Mouse (Mus musculus) liver, embryonic 11.5 days (tissue): Measurements from ENCODE around the gene Aebp2. TPM values are rescaled to one million over a fixed set of nuclear protein-coding genes. Genes with fewer than 3 reads are reported as not detected.
"Not testable (repeated sequence)": the region's sequence is repeated elsewhere in the genome, so short reads cannot be mapped to it uniquely, and the experiment has no call there.

ENCODE experiments used
- ATAC-seq: fragments of 200-750 bp; cut with Nextera tagmentation; replicated peaks from 2 replicates; pipeline ENCODE4 v1.8.0; 2017; ENCODE audit warnings: moderate number of reproducible peaks, mild to moderate bottlenecking, moderate TSS enrichment, moderate library complexity; ENCODE audit not compliant: low FRiP score
- DNase-seq: peaks from one replicate; pipeline ENCODE4 v3.0.0-alpha.2; 2017; ENCODE audit warnings: low spot score
- H3K27ac ChIP-seq: fragments of 300-500 bp; sonication (generic); 2 replicates; pipeline ENCODE4 v1.5.1; 2014; ENCODE audit warnings: mild to moderate bottlenecking, low read depth, low read length, control low read depth
- H3K27me3 ChIP-seq: fragments of 300-500 bp; sonication (generic); replicated peaks from 2 replicates; pipeline ENCODE4 v1.6.1; 2014; ENCODE audit warnings: low read length, mixed read lengths; ENCODE audit not compliant: control insufficient read depth, insufficient read depth
- H3K36me3 ChIP-seq: fragments of 300-500 bp; sonication (generic); 2 replicates; pipeline ENCODE4 v1.6.1; 2014; ENCODE audit warnings: mild to moderate bottlenecking, low read length, moderate library complexity, mixed read lengths; ENCODE audit not compliant: control insufficient read depth, insufficient read depth
- H3K4me1 ChIP-seq: fragments of 300-500 bp; sonication (generic); replicated peaks from 2 replicates; pipeline ENCODE4 v1.6.1; 2014; ENCODE audit warnings: low read length, mixed read lengths; ENCODE audit not compliant: control insufficient read depth, insufficient read depth
- H3K4me2 ChIP-seq: fragments of 300-500 bp; sonication (generic); 2 replicates; pipeline ENCODE4 v1.6.1; 2014; ENCODE audit warnings: mild to moderate bottlenecking, control low read depth, moderate library complexity
- H3K4me3 ChIP-seq: fragments of 300-500 bp; sonication (generic); 2 replicates; pipeline ENCODE4 v1.5.1; 2014; ENCODE audit warnings: low read depth, low read length, control low read depth
- H3K9ac ChIP-seq: fragments of 300-500 bp; sonication (generic); 2 replicates; pipeline ENCODE4 v1.6.1; 2014; ENCODE audit warnings: low read depth, low read length, control low read depth
- H3K9me3 ChIP-seq: fragments of 300-500 bp; sonication (generic); 2 replicates; pipeline ENCODE4 v1.6.1; 2016; ENCODE audit warnings: low read length, inconsistent platforms, mixed read lengths; ENCODE audit not compliant: control insufficient read depth
- WGBS: fragments of 180-500 bp; shearing (Covaris S2); extraction: QIAGEN DNeasy Blood & Tissue Kit; methylation state at CpG from one replicate; pipeline ENCODE4 v1.1.7; 2014; 5-methylcytosine and 5-hydroxymethylcytosine counted together
- polyA plus RNA-seq: library from polyadenylated mRNA; unstranded; fragments of >200 nt; fragmentation: Nextera tagmentation; extraction: Ambion mirVana; gene quantifications from 2 replicates; pipeline ENCODE4 v1.2.1, GENCODE M21; 2014

The Aebp2 gene
- polyA plus RNA-seq, 1 experiment from 2014 or later: 10.5 TPM

DNA sequence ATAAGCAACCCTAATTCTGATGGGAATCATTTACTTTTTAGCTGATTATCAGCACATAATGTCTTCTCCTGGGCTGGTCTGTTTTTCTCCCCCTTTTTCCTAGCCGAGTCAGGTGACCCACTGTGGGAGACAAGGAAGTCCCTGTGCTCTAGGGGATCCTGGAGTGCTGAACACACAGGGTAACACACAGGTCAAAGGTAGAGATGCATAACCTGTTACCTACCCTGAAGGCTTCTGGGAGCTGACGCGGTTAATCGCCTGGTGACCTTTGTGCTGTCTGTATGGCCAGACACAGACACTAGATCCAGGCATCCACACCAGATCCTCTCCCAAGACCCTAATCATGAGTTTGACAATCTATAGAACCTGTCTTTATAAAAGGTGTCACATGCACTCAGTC is 21.3 kb upstream of the Aebp2 start:
- Histone ChIP-seq H3K4me3 (no peak overlapping the region), H3K36me3 (no peaks in the 10 kb centered on the region), H3K9ac (no peak overlapping the region), H3K27me3 (no peaks in the 10 kb centered on the region), H3K4me1 (no peaks in the 10 kb centered on the region), H3K9me3 (no peaks in the 10 kb centered on the region), H3K27ac (no peak overlapping the region), H3K4me2 (no peak overlapping the region)
- 83% methylated on average over 4 of the region's 4 CpGs for WGBS
- DNase-seq: no peak
- peak; percentile 37; the same call in 1 of the 2 replicates for ATAC-seq

DNA sequence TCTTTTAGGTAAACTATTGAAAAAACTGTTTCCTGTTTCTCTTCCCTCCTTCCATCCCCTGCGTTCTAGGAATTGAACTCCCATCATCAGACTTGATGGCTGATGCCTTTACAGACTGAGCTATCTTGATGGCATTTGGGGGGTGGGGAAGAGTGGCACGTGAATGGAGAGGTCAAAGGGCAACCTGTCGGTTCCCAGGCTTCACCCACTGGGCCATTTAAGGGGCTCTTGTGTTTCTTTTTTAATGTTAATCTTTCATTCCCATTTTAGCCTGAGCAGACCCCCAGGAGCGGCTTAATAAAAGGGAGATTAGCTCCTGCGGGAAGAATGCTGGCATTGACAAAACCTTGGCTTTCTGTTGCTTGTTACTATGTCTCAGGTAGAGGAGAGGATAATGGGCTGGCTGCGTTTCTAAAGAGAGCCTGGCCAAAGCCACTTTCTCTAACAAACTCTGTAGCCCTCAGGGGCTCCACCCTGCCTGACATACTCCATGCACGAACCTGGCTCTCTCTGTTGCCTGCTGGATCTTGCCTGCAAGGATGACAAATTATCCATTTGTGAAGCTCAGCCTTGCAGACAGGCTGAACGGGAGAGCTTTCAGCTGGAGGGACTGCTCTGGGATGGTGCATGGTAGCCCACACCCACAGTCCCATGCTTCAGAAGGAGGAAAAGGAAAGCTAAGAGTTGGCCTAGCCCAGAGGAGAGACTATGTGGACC is 19.1 kb upstream of the Aebp2 start:
- no peaks in the 10 kb centered on the region for H3K27me3 ChIP-seq
- 41% methylated on average over 8 of the region's 8 CpGs for WGBS
- H3K36me3 ChIP-seq: no peaks in the 10 kb centered on the region
- no peak overlapping the region for H3K9ac ChIP-seq
- no peak overlapping the region for H3K4me2 ChIP-seq
- no peak overlapping the region for H3K27ac ChIP-seq
- no peaks in the 10 kb centered on the region for H3K9me3 ChIP-seq
- no peak overlapping the region for H3K4me3 ChIP-seq
- ATAC-seq (0 out of 2 replicates have a peak, but pooled peaks have one; percentile 11), DNase-seq (no peak)
- H3K4me1 ChIP-seq: no peaks in the 10 kb centered on the region

DNA sequence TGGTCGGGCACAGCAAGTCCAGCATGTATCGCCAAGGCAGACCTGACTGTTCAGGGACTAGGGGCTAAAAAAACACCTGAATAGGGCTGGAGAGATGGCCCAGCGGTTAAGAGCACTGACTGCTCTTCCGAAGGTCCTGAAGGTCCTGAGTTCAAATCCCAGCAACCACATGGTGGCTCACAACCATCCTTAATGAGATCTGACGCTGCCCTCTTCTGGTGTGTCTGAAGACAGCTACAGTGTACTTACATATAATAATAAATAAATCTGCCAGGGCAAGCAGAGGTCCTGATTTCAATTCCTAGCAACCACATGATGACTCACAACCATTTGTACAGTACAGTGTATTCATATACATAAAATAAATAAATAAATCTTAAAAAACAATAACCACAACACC is 17.3 kb upstream of the Aebp2 start:
- not testable (repeated sequence) for H3K4me2 ChIP-seq, H3K36me3 ChIP-seq, DNase-seq, H3K27me3 ChIP-seq, H3K9me3 ChIP-seq, ATAC-seq, H3K4me3 ChIP-seq, H3K9ac ChIP-seq, H3K27ac ChIP-seq, H3K4me1 ChIP-seq
- 89% methylated on average over 5 of the region's 5 CpGs for WGBS

DNA sequence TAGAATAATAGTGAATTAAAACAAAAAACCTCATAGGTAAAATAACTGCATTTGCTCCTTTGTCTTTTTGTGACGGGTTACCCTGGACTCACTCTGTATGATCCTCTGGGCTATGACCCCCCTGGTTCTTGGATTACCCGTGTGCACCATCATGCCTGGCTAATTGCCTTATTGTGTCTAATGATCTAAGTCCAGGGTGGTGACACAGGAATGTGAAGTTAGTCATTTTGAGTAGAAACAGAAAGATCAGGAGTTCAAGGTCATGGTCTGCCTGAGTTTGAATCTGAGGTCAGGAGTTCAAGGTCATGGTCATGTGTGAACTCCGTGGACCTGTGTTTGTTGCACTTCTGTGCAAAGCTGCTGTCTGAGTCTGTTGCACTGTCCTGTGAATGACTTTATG is 16.7 kb upstream of the Aebp2 start:
- 75% methylated on average over 3 of the region's 3 CpGs for WGBS
- no peak for DNase-seq
- no peaks in the 10 kb centered on the region for H3K4me1 ChIP-seq
- ATAC-seq: no peak
- H3K4me2 ChIP-seq: no peak overlapping the region
- no peak overlapping the region for H3K9ac ChIP-seq
- H3K4me3 ChIP-seq: no peak overlapping the region
- no peak overlapping the region for H3K27ac ChIP-seq
- H3K36me3 ChIP-seq: no peaks in the 10 kb centered on the region
- no peaks in the 10 kb centered on the region for H3K9me3 ChIP-seq
- no peaks in the 10 kb centered on the region for H3K27me3 ChIP-seq

DNA sequence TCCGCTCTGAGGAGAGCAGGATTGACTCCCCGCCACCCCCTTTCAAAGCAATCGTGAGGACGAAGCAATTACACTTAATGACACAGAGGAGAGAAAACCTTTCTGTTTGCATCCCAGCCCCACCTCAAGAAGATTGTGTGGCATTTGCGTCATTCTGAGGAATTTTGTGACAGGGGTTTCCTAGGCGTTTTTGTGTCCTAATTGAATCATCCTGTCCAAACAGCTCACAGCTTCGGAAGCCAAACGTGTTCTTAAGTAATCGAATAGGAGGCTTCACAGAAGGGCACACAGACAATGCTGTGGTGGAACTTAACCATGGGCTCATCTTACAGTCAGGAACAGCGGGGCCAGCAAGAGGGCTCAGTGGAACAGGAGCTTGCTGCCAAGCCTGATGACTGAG is 15.9 kb upstream of the Aebp2 start:
- Histone ChIP-seq H3K27me3 (no peaks in the 10 kb centered on the region), H3K9me3 (no peaks in the 10 kb centered on the region), H3K4me3 (no peak overlapping the region), H3K4me1 (no peaks in the 10 kb centered on the region), H3K9ac (no peak overlapping the region), H3K4me2 (no peak overlapping the region), H3K36me3 (no peaks in the 10 kb centered on the region), H3K27ac (no peak overlapping the region)
- 80% methylated on average over 10 of the region's 10 CpGs for WGBS
- no peak for ATAC-seq
- DNase-seq: no peak

DNA sequence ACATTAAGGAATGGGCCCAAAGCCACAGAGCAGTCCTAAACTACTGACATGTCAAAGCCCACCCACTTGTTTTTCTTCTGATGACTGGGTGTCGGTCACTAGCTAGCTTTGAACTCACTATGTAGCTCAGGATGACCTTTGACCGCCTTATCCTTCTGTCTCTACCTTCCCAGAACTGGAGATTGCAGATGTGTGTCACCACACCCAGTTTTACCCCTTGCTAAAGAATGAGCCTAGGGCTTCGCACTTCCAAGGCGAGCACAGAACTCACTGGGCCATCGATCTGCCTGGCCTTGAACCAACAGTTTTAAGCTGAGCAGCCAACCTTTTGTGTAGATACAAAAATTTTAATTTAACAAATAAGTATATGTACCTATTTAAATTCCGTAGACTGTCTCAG is 13.8 kb upstream of the Aebp2 start:
- ATAC-seq: no peak
- 89% methylated on average over 6 of the region's 6 CpGs for WGBS

DNA sequence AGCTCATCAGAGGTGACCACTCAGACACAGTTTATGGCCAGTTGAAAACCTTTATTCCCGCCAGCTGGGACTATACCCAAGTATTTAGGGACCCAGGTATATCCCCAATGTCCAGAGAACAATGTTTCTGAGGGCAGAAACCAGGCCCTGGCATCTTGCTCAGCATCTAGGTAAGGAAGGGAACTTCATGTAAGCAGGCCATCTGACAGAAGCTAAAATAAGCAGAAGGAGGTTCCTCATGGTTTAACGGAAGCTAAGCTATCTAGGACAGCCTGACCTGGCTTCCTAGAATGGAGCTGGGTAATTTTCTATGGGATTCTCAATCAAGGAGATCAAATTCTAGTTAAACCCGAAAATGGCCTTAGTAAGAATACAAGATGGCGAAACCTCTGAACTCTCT is 12.9 kb upstream of the Aebp2 start:
- Histone ChIP-seq H3K9ac (no peak overlapping the region), H3K27me3 (no peaks in the 10 kb centered on the region), H3K9me3 (no peaks in the 10 kb centered on the region), H3K4me3 (no peak overlapping the region), H3K36me3 (no peaks in the 10 kb centered on the region), H3K27ac (no peak overlapping the region), H3K4me1 (no peaks in the 10 kb centered on the region), H3K4me2 (no peak overlapping the region)
- ATAC-seq: no peak
- WGBS: 69% methylated on average over 4 of the region's 4 CpGs
- DNase-seq: no peak

More for the DNA sequence above, 13.8 kb upstream of the Aebp2 start:
- no peak overlapping the region for H3K4me2 ChIP-seq
- H3K36me3 ChIP-seq: no peaks in the 10 kb centered on the region
- no peaks in the 10 kb centered on the region for H3K27me3 ChIP-seq
- DNase-seq: no peak
- H3K9ac ChIP-seq: no peak overlapping the region
- no peaks in the 10 kb centered on the region for H3K4me1 ChIP-seq
- H3K9me3 ChIP-seq: no peaks in the 10 kb centered on the region
- no peak overlapping the region for H3K27ac ChIP-seq
- H3K4me3 ChIP-seq: no peak overlapping the region

DNA sequence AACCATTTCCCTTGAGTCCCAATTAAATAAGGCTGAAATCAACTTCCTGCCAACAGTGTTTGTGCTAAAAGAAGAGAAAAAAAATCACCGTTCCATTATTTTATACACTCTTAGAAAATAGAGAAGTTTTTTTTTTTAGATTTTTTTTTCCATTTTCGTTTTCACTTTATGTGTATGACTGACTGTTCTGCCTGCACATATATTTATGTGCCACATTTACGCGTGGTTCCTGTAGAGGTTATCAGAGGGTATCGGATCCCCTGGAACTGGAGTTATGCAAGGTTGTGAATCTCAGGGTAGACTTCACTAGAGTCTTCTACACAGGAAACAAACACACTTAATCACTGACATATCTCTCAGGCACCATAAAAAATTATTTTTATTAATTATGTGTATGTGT is 12.3 kb upstream of the Aebp2 start:
- H3K36me3 ChIP-seq: no peaks in the 10 kb centered on the region
- WGBS: 85% methylated on average over 5 of the region's 5 CpGs
- no peak overlapping the region for H3K4me2 ChIP-seq
- no peaks in the 10 kb centered on the region for H3K9me3 ChIP-seq
- no peak for DNase-seq
- H3K4me3 ChIP-seq: no peak overlapping the region
- no peak overlapping the region for H3K27ac ChIP-seq
- ATAC-seq: no peak
- no peaks in the 10 kb centered on the region for H3K4me1 ChIP-seq
- no peak overlapping the region for H3K9ac ChIP-seq
- no peaks in the 10 kb centered on the region for H3K27me3 ChIP-seq

DNA sequence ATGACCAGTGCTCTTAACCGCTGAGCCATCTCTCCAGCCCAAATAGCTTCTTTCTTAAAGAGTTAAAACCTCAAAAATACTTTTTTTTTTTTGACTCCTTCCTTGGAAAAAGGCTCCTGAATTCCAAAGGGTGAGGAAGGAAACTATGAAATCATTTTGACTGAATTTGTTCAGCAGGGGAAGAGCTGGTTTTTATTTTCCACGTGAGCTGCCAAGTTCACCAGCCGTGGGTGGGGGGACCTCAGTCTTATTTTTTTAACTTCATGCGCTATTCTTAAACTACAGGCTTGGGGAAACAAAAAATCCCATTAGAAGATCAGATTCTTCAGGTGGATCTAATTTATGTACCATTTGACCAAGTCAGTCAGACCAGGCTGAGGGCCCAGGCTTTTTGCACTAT is 11.2 kb upstream of the Aebp2 start:
- ATAC-seq: no peak
- WGBS: 82% methylated on average over 4 of the region's 4 CpGs
- no peak for DNase-seq
- no peaks in the 10 kb centered on the region for H3K9me3 ChIP-seq
- H3K4me1 ChIP-seq: no peaks in the 10 kb centered on the region
- no peak overlapping the region for H3K9ac ChIP-seq
- no peak overlapping the region for H3K4me2 ChIP-seq
- H3K4me3 ChIP-seq: no peak overlapping the region
- no peaks in the 10 kb centered on the region for H3K27me3 ChIP-seq
- H3K36me3 ChIP-seq: no peaks in the 10 kb centered on the region
- H3K27ac ChIP-seq: no peak overlapping the region
